Mouse (Mus musculus) megakaryocyte progenitor cell, adult 5-6 weeks (primary cell): Measurements from ENCODE around the gene Frmpd4. TPM values are rescaled to one million over a fixed set of nuclear protein-coding genes. Genes with fewer than 3 reads are reported as not detected.
A peak's percentile ranks its signal among the peaks of the same experiment; 100 is the strongest.

Source experiments
- ATAC-seq: replicated peaks from 2 replicates; pipeline ENCODE4 v1.8.0; 2016; ENCODE audit warnings: mild to moderate bottlenecking, moderate TSS enrichment, inconsistent platforms; ENCODE audit not compliant: poor library complexity
- total RNA-seq, 2 experiments: library from RNA; stranded (forward) in 1 of 2; stranded (reverse) in 1 of 2; fragments of 157-497, 149-512 nt in 1 of 2; fragments of 200-1000 nt in 1 of 2; gene quantifications; 2 replicates each; pipeline versions ENCODE4 v1.2.3 to v1.2.4; 2015 to 2017

Frmpd4 gene
- total RNA-seq, 2 experiments from 2014 or later, result not detected

GRCm38 (mm10) chrX:168141051-168141450 is 436.0 kb downstream of the Frmpd4 start:
- ATAC-seq, result no peak

GRCm38 (mm10) chrX:168124043-168124442 is 453.0 kb downstream of the Frmpd4 start:
- ATAC-seq, result no peak

GRCm38 (mm10) chrX:168123589-168123965 is 453.5 kb downstream of the Frmpd4 start:
- no peak for ATAC-seq

- ATAC-seq, result no peak
Measured at GRCm38 (mm10) chrX:168122806-168123588, 454.0 kb downstream of the Frmpd4 start.

- ATAC-seq, result no peak
Measured at GRCm38 (mm10) chrX:168041589-168041988, 535.4 kb downstream of the Frmpd4 start.

GRCm38 (mm10) chrX:168020574-168021145 is 556.4 kb downstream of the Frmpd4 start:
- no peak for ATAC-seq

GRCm38 (mm10) chrX:168017792-168018191 is 559.2 kb downstream of the Frmpd4 start:
- ATAC-seq, result no peak

- no peak for ATAC-seq
Measured at GRCm38 (mm10) chrX:167984835-167985234, 592.2 kb downstream of the Frmpd4 start.

GRCm38 (mm10) chrX:167951207-167951606 is 625.8 kb downstream of the Frmpd4 start:
- no peak for ATAC-seq

GRCm38 (mm10) chrX:167909483-167909882 is 667.5 kb downstream of the Frmpd4 start:
- no peak for ATAC-seq

- no peak for ATAC-seq
Measured at GRCm38 (mm10) chrX:167901046-167901445, 676.0 kb downstream of the Frmpd4 start.

GRCm38 (mm10) chrX:167854821-167855220 is 722.2 kb downstream of the Frmpd4 start:
- no peak for ATAC-seq

GRCm38 (mm10) chrX:167832543-167832942 is 744.5 kb downstream of the Frmpd4 start:
- no peak for ATAC-seq

- ATAC-seq, result no peak
Measured at GRCm38 (mm10) chrX:167828456-167828855, 748.6 kb downstream of the Frmpd4 start.

GRCm38 (mm10) chrX:167817363-167817762 is 759.7 kb downstream of the Frmpd4 start:
- ATAC-seq, result peak; percentile 92

GRCm38 (mm10) chrX:167810120-167810519 is 766.9 kb downstream of the Frmpd4 start:
- ATAC-seq, result no peak

GRCm38 (mm10) chrX:167808572-167808971 is 768.5 kb downstream of the Frmpd4 start:
- ATAC-seq, result no peak

- peak; percentile 90 for ATAC-seq
Measured at GRCm38 (mm10) chrX:167788737-167789136, 788.3 kb downstream of the Frmpd4 start.

- no peak for ATAC-seq
Measured at GRCm38 (mm10) chrX:167783526-167783925, 793.5 kb downstream of the Frmpd4 start.

- ATAC-seq, result no peak
Measured at GRCm38 (mm10) chrX:167719564-167719981, 857.5 kb downstream of the Frmpd4 start.

- no peak for ATAC-seq
Measured at GRCm38 (mm10) chrX:167719092-167719491, 857.9 kb downstream of the Frmpd4 start.

GRCm38 (mm10) chrX:167654806-167655495 is 922.1 kb downstream of the Frmpd4 start:
- ATAC-seq, result no peak
